Comparison of ENCODE assay signal across 16 mouse cellular contexts in genomic region chr10:76358468-76358867, GRCm38 (mm10). TPM values are rescaled to one million over a fixed set of nuclear protein-coding genes. Genes with fewer than 3 reads are reported as not detected.
DNase-seq lines count a peak whose midpoint lies in the region; ATAC-seq and TF ChIP-seq lines count a peak whose summit lies in the region.
"Had no signal": no experiment of that assay in that cellular context is flagged by ENCODE, and none has a peak within 500 bp of the region (broad histone marks: within the 10 kb centered on the region; RNA-seq: fewer than 3 reads in every experiment).

No protein-coding gene starts in this region.

- no peak overlapping the region for H3K27ac ChIP-seq in stomach, postnatal 0 days (replicated peaks)
- H3K27ac ChIP-seq: heart, adult 2 months; intestine, embryonic 15.5 days; kidney, postnatal 0 days; limb, embryonic 12.5 days had no signal

- no peak overlapping the region for H3K9ac ChIP-seq in stomach, postnatal 0 days (ENCODE audit: low read length)
- H3K9ac ChIP-seq: intestine, embryonic 15.5 days; limb, embryonic 12.5 days had no signal

- no peak overlapping the region for H3K4me3 ChIP-seq in lung, adult 2 months (replicated peaks; ENCODE audit: extremely low read depth, low read depth, low read length)
- H3K4me3 ChIP-seq in stomach, postnatal 0 days (ENCODE audit: low read depth, low read length), result no peak overlapping the region
- H3K4me3 ChIP-seq: heart, adult 2 months; intestine, embryonic 15.5 days; limb, embryonic 12.5 days had no signal

- H3K36me3 ChIP-seq in stomach, postnatal 0 days (ENCODE audit: control insufficient read depth, insufficient read depth, low read length), result peaks cover 15% of the 10 kb centered on the region

- no peak for TF ChIP-seq POLR2A in lung, adult 2 months (IDR thresholded peaks at IDR 0.05; ENCODE audit: borderline replicate concordance, extremely low read depth, low read depth, low read length)

- no peak for TF ChIP-seq EP300 in stomach, postnatal 0 days (optimal IDR thresholded peaks at IDR 0.05)

- no peaks in the 10 kb centered on the region for H3K4me1 ChIP-seq in lung, adult 2 months (ENCODE audit: control insufficient read depth, insufficient read depth, low read length)
- H3K4me1 ChIP-seq in stomach, postnatal 0 days (replicated peaks; ENCODE audit: control insufficient read depth, insufficient read depth), result no peaks in the 10 kb centered on the region
- H3K4me1 ChIP-seq: intestine, embryonic 15.5 days; limb, embryonic 12.5 days had no signal

- no peaks in the 10 kb centered on the region for H3K27me3 ChIP-seq in stomach, postnatal 0 days (ENCODE audit: control insufficient read depth, insufficient read depth, low read length)
- H3K27me3 ChIP-seq: intestine, embryonic 15.5 days; limb, embryonic 12.5 days had no signal

- no peak for TF ChIP-seq CTCF in lung, adult 2 months (IDR thresholded peaks at IDR 0.05; ENCODE audit: insufficient read depth, low read length)
- TF ChIP-seq CTCF in stomach, postnatal 0 days (IDR thresholded peaks at IDR 0.05; ENCODE audit: low read depth), result no peak

- no peak overlapping the region for H3K4me2 ChIP-seq in stomach, postnatal 0 days (replicated peaks; ENCODE audit: low read depth)
- H3K4me2 ChIP-seq: intestine, embryonic 15.5 days; limb, embryonic 12.5 days; midbrain, embryonic 11.5 days had no signal

- H3K9me3 ChIP-seq in stomach, postnatal 0 days (ENCODE audit: control insufficient read depth, low read length), result no peaks in the 10 kb centered on the region
- H3K9me3 ChIP-seq: intestine, embryonic 15.5 days; limb, embryonic 12.5 days had no signal

- 54% methylated on average over 5 of the region's 5 CpGs for WGBS in lung, adult 2 months
- 51% methylated on average over 5 of the region's 5 CpGs for WGBS in stomach, postnatal 0 days

- peak; percentile 14 for DNase-seq in lung, postnatal 14 days
- no peak for DNase-seq in lung, adult 2 months
- DNase-seq in NIH3T3 (ENCODE audit: low read depth), result peak; percentile 84
- DNase-seq in stomach, postnatal 0 days (ENCODE audit: low spot score), result peak; percentile 31
- DNase-seq in thymus, adult 18-20 months, result no peak
- DNase-seq: cerebellum, adult 2 months; heart, adult 2 months; retina, postnatal 1 day; thymus, postnatal 36 days had no signal

- ATAC-seq in granulocyte monocyte progenitor cell, adult 5-6 weeks (replicated peaks; ENCODE audit: poor library complexity, severe bottlenecking), result peak; percentile 15; the same call in 1 of the 2 replicates
- no peak for ATAC-seq in stomach, postnatal 0 days (ENCODE audit: low FRiP score, low TSS enrichment)
- no peak for ATAC-seq in cerebellum, adult (ENCODE audit: insufficient number of reproducible peaks, low FRiP score, low TSS enrichment)
- ATAC-seq: activated CD4-positive, CD25-positive, alpha-beta regulatory T cell, adult 4 months; intestine, embryonic 15.5 days had no signal

RNA-seq across cellular contexts. Expression of gene Dip2a, which starts 13.4 kb away (rescaled TPM):
- 20.3 and 25.3 TPM in 2 replicates for polyA plus RNA-seq in lung, adult 2 months (2012; rRNA removed)
- total RNA-seq in granulocyte monocyte progenitor cell, adult 5-6 weeks (2014; fragmentation: Nextera tagmentation), result 4.4 and 6.6 TPM in 2 replicates
- 1.2 and 2.3 TPM in 2 replicates for total RNA-seq in granulocyte monocyte progenitor cell, adult 5-6 weeks (2017)
- 4.0 and 4.5 TPM in 2 replicates for polyA plus RNA-seq in stomach, postnatal 0 days (2015; fragmentation: Nextera tagmentation; extraction: Ambion mirVana)

Comparison
In these comparisons a context has a peak if more than half of its experiments do, and no peak if none do; other contexts are left out.
1. DNase-seq: peak in lung, postnatal 14 days (single experiment), NIH3T3 (single experiment) and stomach, postnatal 0 days (single experiment); none in lung, adult 2 months (single experiment) and thymus, adult 18-20 months (0 of 2).